ENCODE assay signal across 9 mouse cellular contexts in the genomic region with DNA sequence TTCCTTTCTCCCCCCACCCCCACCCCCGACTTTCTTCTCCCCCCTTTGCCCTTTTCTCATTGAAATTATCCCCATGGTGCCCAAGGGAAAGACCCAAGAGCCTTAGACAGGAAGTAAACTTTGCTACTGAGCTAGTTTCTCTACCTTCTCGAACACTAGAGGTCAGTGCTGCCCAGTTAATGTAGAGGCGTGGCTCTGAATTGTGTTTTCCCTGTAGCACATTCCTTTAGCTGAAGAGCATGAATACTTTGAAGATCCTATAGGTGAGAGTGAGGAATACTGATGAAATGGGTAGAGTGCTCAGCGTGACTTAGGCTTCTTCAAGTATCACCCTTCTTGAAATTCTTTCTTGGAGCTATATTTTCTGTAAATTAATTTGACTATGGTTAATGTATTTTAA. TPM values are rescaled to one million over a fixed set of nuclear protein-coding genes. Genes with fewer than 3 reads are reported as not detected.
DNase-seq lines count a peak whose midpoint lies in the region; ATAC-seq lines count a peak whose summit lies in the region.
"Had no signal": no experiment of that assay in that cellular context is flagged by ENCODE, and none has a peak within 500 bp of the region (broad histone marks: within the 10 kb centered on the region; RNA-seq: fewer than 3 reads in every experiment).

No protein-coding gene starts in this region.

- WGBS in limb, embryonic 11.5 days: 7% methylated on average over 4 of the region's 4 CpGs
- WGBS in limb, embryonic 10.5 days: 10% methylated on average over 4 of the region's 4 CpGs
- WGBS in hindbrain, embryonic 15.5 days: 6% methylated on average over 4 of the region's 4 CpGs
- WGBS in midbrain, embryonic 12.5 days: 7% methylated on average over 4 of the region's 4 CpGs

- H3K4me3 ChIP-seq in limb, embryonic 11.5 days (ENCODE audit: low read depth, low read length): no peak overlapping the region
- H3K4me3 ChIP-seq in limb, embryonic 10.5 days: no peak overlapping the region
- H3K4me3 ChIP-seq in hindbrain, embryonic 15.5 days: peak overlapping the region; percentile 40
- H3K4me3 ChIP-seq in midbrain, embryonic 12.5 days: no peak overlapping the region
- H3K4me3 ChIP-seq: neural tube, embryonic 12.5 days had no signal

- H3K27ac ChIP-seq in limb, embryonic 11.5 days (replicated peaks; ENCODE audit: low read depth, low read length): no peak overlapping the region
- H3K27ac ChIP-seq in limb, embryonic 10.5 days: no peak overlapping the region
- H3K27ac ChIP-seq in hindbrain, embryonic 15.5 days (replicated peaks): no peak overlapping the region
- no peak overlapping the region for H3K27ac ChIP-seq in midbrain, embryonic 12.5 days (replicated peaks)
- H3K27ac ChIP-seq: neural tube, embryonic 12.5 days had no signal

- H3K36me3 ChIP-seq in limb, embryonic 11.5 days (ENCODE audit: control insufficient read depth, insufficient read depth, low read length): no peaks in the 10 kb centered on the region
- no peaks in the 10 kb centered on the region for H3K36me3 ChIP-seq in limb, embryonic 10.5 days
- no peaks in the 10 kb centered on the region for H3K36me3 ChIP-seq in hindbrain, embryonic 15.5 days
- H3K36me3 ChIP-seq in midbrain, embryonic 12.5 days: no peaks in the 10 kb centered on the region
- H3K36me3 ChIP-seq: neural tube, embryonic 12.5 days had no signal

- peak; percentile 24 for DNase-seq in limb, embryonic 11.5 days (ENCODE audit: low spot score)
- DNase-seq in limb, embryonic 10.5 days (ENCODE audit: low spot score): no peak
- DNase-seq in embryo, embryonic 10 days (ENCODE audit: low spot score): peak; percentile 74
- DNase-seq in lung, postnatal 14 days: no peak
- DNase-seq in c-Kit-positive CD71-positive TER-119-positive erythroid progenitor cells, embryonic 14.5 days (ENCODE audit: low spot score): no peak
- DNase-seq in cerebellum, adult 11 months: no peak

- no peaks in the 10 kb centered on the region for H3K9me3 ChIP-seq in limb, embryonic 11.5 days (ENCODE audit: control insufficient read depth, low read length)
- no peaks in the 10 kb centered on the region for H3K9me3 ChIP-seq in limb, embryonic 10.5 days (replicated peaks)
- no peaks in the 10 kb centered on the region for H3K9me3 ChIP-seq in hindbrain, embryonic 15.5 days
- H3K9me3 ChIP-seq in midbrain, embryonic 12.5 days: no peaks in the 10 kb centered on the region
- H3K9me3 ChIP-seq: neural tube, embryonic 12.5 days had no signal

- no peak overlapping the region for H3K9ac ChIP-seq in limb, embryonic 11.5 days (ENCODE audit: low read length)
- no peak overlapping the region for H3K9ac ChIP-seq in hindbrain, embryonic 15.5 days
- no peak overlapping the region for H3K9ac ChIP-seq in midbrain, embryonic 12.5 days (replicated peaks)
- H3K9ac ChIP-seq: neural tube, embryonic 12.5 days had no signal

- H3K4me1 ChIP-seq in limb, embryonic 11.5 days (ENCODE audit: control insufficient read depth, insufficient read depth, low read length): no peaks in the 10 kb centered on the region
- H3K4me1 ChIP-seq in limb, embryonic 10.5 days: no peaks in the 10 kb centered on the region
- 0 out of 2 replicates have a peak, but pooled peaks cover 8% of the 10 kb centered on the region for H3K4me1 ChIP-seq in hindbrain, embryonic 15.5 days (replicated peaks)
- H3K4me1 ChIP-seq in midbrain, embryonic 12.5 days: 0 out of 2 replicates have a peak, but pooled peaks cover 4% of the 10 kb centered on the region
- H3K4me1 ChIP-seq: neural tube, embryonic 12.5 days had no signal

- no peak for ATAC-seq in limb, embryonic 11.5 days (ENCODE audit: insufficient number of reproducible peaks, low FRiP score, low TSS enrichment, low read depth)
- ATAC-seq in hindbrain, embryonic 15.5 days (ENCODE audit: low FRiP score, low read depth): no peak
- peak; percentile 38 for ATAC-seq in midbrain, embryonic 12.5 days (ENCODE audit: low FRiP score, low read depth)

- no peak overlapping the region for H3K4me2 ChIP-seq in limb, embryonic 11.5 days (ENCODE audit: low read depth, severe bottlenecking)
- peak overlapping the region; percentile 61 for H3K4me2 ChIP-seq in hindbrain, embryonic 15.5 days
- H3K4me2 ChIP-seq in midbrain, embryonic 12.5 days (replicated peaks): no peak overlapping the region

- H3K27me3 ChIP-seq in limb, embryonic 11.5 days (ENCODE audit: control insufficient read depth, insufficient read depth, low read length): no peaks in the 10 kb centered on the region
- no peaks in the 10 kb centered on the region for H3K27me3 ChIP-seq in limb, embryonic 10.5 days (ENCODE audit: low read depth, poor library complexity, severe bottlenecking)
- no peaks in the 10 kb centered on the region for H3K27me3 ChIP-seq in hindbrain, embryonic 15.5 days
- no peaks in the 10 kb centered on the region for H3K27me3 ChIP-seq in midbrain, embryonic 12.5 days
- H3K27me3 ChIP-seq: neural tube, embryonic 12.5 days had no signal

RNA-seq across cellular contexts. Expression of gene Cntnap5b, which starts 1.6 kb away (rescaled TPM):
- polyA plus RNA-seq in limb, embryonic 11.5 days (2014; fragmentation: Nextera tagmentation; extraction: Ambion mirVana): not detected in 2 replicates
- polyA plus RNA-seq in limb, embryonic 10.5 days (2016; fragmentation: Nextera tagmentation; extraction: Ambion mirVana): not detected in 2 replicates
- polyA plus RNA-seq in hindbrain, embryonic 15.5 days (2015; fragmentation: Nextera tagmentation; extraction: Ambion mirVana): 3.2 and 3.4 TPM in 2 replicates
- polyA plus RNA-seq in midbrain, embryonic 12.5 days (2016; fragmentation: Nextera tagmentation; extraction: Ambion mirVana): 0.54 and 0.69 TPM in 2 replicates

Comparison
In these comparisons a context has a peak if more than half of its experiments do, and no peak if none do; other contexts are left out.
1. DNase-seq: peak in limb, embryonic 11.5 days (single experiment) and embryo, embryonic 10 days (single experiment); none in limb, embryonic 10.5 days (single experiment), lung, postnatal 14 days (single experiment), c-Kit-positive CD71-positive TER-119-positive erythroid progenitor cells, embryonic 14.5 days (single experiment) and cerebellum, adult 11 months (single experiment).